Mouse (Mus musculus) lung, embryonic 14.5 days (tissue): ENCODE results near the gene Eif5b. TPM values are rescaled to one million over a fixed set of nuclear protein-coding genes. Genes with fewer than 3 reads are reported as not detected.

Experiments
- ATAC-seq: fragments of 200-750 bp; cut with Nextera tagmentation; 2 replicates; pipeline ENCODE4 v1.8.0; 2017; ENCODE audit warnings: mild to moderate bottlenecking, moderate TSS enrichment, moderate library complexity; ENCODE audit not compliant: insufficient read depth
- DNase-seq: peaks from one replicate; pipeline ENCODE4 v3.0.0-alpha.2; 2015
- H3K27ac ChIP-seq: fragments of 300-500 bp; sonication (generic); 2 replicates; pipeline ENCODE4 v1.5.1; 2014; ENCODE audit warnings: low read depth, mild to moderate bottlenecking, moderate library complexity
- H3K27me3 ChIP-seq: fragments of 300-500 bp; sonication (generic); 2 replicates; pipeline ENCODE4 v1.6.1; 2014; ENCODE audit warnings: low read length, control low read depth; ENCODE audit not compliant: insufficient read depth
- H3K36me3 ChIP-seq: fragments of 300-500 bp; sonication (generic); 2 replicates; pipeline ENCODE4 v1.6.1; 2014; ENCODE audit warnings: control low read depth; ENCODE audit not compliant: insufficient read depth
- H3K4me1 ChIP-seq: fragments of 300-500 bp; sonication (generic); 2 replicates; pipeline ENCODE4 v1.6.1; 2014; ENCODE audit warnings: antibody characterized with exemption, control low read depth; ENCODE audit not compliant: insufficient read depth
- H3K4me2 ChIP-seq: fragments of 300-500 bp; sonication (generic); 2 replicates; pipeline ENCODE4 v1.6.1; 2014; ENCODE audit warnings: mild to moderate bottlenecking
- H3K4me3 ChIP-seq: fragments of 300-500 bp; sonication (generic); 2 replicates; pipeline ENCODE4 v1.5.1; 2014; ENCODE audit warnings: low read depth, low read length
- H3K9ac ChIP-seq: fragments of 300-500 bp; sonication (generic); 2 replicates; pipeline ENCODE4 v1.6.1; 2014
- H3K9me3 ChIP-seq: fragments of 300-500 bp; sonication (generic); 2 replicates; pipeline ENCODE4 v1.6.1; 2016; ENCODE audit warnings: low read depth, low read length, control low read depth
- CTCF ChIP-seq: IDR thresholded peaks from 2 replicates; pipeline ENCODE4 v1.5.1; 2016; ENCODE audit warnings: antibody characterized with exemption, low read depth
- WGBS: fragments of 180-500 bp; shearing (Covaris S2); extraction: QIAGEN DNeasy Blood & Tissue Kit; methylation state at CpG from one replicate; pipeline ENCODE4 v1.1.7; 2014; 5-methylcytosine and 5-hydroxymethylcytosine counted together
- polyA plus RNA-seq: library from polyadenylated mRNA; unstranded; fragments of >200 nt; fragmentation: Nextera tagmentation; extraction: Ambion mirVana; gene quantifications from 2 replicates; pipeline ENCODE4 v1.2.1, GENCODE M21; 2014

Gene Eif5b
- polyA plus RNA-seq, 1 experiment from 2014 or later: 25.8 TPM

DNA sequence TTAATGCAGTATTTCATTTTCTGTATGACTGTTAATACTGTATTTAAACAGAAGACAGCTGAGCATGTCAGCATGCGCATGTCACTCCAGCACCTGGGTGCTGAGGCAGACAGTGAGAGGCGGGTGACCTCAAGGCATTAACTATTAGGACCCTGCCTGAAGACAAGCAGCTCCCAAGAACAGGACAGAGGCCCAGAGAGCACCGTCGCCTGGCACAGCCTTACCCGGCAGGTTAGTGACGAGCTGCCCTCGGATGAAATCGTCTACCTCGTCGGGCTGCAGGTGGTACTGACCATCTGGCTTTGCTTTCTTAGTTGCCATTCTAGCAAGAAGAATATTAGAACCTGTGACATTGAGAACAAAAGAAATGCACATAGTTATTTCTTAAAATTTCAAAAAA is 69.5 kb downstream of the Eif5b start:
- ATAC-seq (no peak), DNase-seq (no peak)
- H3K4me3 ChIP-seq: no peak overlapping the region
- TF ChIP-seq CTCF: no peak
- no peak overlapping the region for H3K4me2 ChIP-seq
- H3K36me3 ChIP-seq: peaks cover 68% of the 10 kb centered on the region
- no peaks in the 10 kb centered on the region for H3K27me3 ChIP-seq
- H3K27ac ChIP-seq: no peak overlapping the region
- H3K9me3 ChIP-seq: no peaks in the 10 kb centered on the region
- no peak overlapping the region for H3K9ac ChIP-seq
- 92% methylated on average over 10 of the region's 10 CpGs for WGBS
- H3K4me1 ChIP-seq: no peaks in the 10 kb centered on the region

DNA sequence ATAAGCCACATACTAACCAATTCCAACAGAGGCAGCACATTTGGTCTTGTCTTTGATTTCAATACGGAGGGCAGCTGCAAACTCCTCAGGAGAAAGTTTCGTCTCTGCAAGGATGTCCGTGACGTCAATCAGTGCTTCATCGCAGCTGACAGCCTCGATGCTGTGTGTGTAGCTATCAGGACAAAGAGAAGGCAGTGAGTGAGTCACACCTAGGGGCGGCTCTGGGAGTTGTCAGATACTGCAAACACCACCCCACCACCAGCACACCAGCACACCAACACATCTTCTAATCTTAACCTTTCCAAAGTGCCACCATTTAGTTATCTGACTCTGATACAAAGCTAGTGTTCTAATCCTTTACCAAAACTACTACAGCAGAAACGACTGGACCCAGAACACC is 73.5 kb downstream of the Eif5b start:
- Histone ChIP-seq H3K9me3 (no peaks in the 10 kb centered on the region), H3K9ac (no peak overlapping the region), H3K4me3 (no peak overlapping the region), H3K27ac (no peak overlapping the region), H3K27me3 (no peaks in the 10 kb centered on the region), H3K4me2 (no peak overlapping the region), H3K36me3 (peaks cover 67% of the 10 kb centered on the region), H3K4me1 (no peaks in the 10 kb centered on the region)
- DNase-seq (no peak), ATAC-seq (no peak)
- 68% methylated on average over 8 of the region's 8 CpGs for WGBS
- no peak for TF ChIP-seq CTCF

DNA sequence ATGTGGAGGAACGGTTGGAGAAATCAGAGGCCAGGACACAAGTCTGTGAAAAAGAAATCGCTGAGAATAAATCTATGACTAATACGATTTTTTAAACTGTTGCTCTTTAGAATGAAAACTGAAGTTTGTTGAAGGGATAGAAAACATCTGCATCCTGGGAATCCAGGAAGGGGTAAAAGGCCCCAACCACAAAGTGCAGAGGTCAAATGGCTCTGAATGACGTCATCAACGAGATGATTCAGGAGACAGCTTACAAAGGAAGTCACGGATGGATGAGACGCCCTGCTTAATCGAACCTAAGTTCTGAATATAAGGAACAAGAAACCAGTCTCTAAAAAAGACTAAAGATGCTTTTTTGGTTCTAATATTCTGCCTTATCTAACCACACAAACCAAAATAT is 83.5 kb downstream of the Eif5b start:
- ATAC-seq (no peak), DNase-seq (no peak)
- H3K36me3 ChIP-seq: peaks cover 42% of the 10 kb centered on the region

DNA sequence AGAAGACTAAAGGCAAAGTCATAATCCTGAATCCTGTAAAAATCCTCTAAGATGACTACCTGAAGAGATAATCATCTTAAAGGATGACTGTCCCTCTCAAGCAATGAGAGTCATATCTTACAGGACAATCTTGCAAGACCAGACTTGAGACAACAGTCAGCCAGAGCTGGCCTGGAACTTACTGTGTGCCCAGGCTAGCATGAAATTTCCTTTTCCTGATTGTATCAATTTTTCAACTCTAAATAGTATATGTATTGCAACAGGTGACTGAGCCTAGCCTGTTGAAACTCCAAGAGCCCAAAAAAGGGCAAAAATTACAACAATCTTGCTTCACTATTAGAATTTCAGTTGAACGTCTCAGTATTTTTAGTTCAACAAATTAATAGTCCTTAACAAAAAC is 105.4 kb downstream of the Eif5b start:
- Histone ChIP-seq H3K27me3 (no peaks in the 10 kb centered on the region), H3K4me2 (no peak overlapping the region), H3K4me3 (no peak overlapping the region), H3K36me3 (peaks cover 15% of the 10 kb centered on the region; the same call in 1 of the 2 replicates), H3K4me1 (no peaks in the 10 kb centered on the region), H3K9me3 (no peaks in the 10 kb centered on the region), H3K27ac (no peak overlapping the region), H3K9ac (no peak overlapping the region)
- TF ChIP-seq CTCF: no peak
- 55% methylated on average over 1 of the region's 1 CpGs for WGBS
- DNase-seq (no peak), ATAC-seq (no peak)

More for the DNA sequence above, 83.5 kb downstream of the Eif5b start:
- Histone ChIP-seq H3K27me3 (no peaks in the 10 kb centered on the region), H3K9ac (no peak overlapping the region), H3K4me1 (no peaks in the 10 kb centered on the region), H3K4me3 (no peak overlapping the region), H3K27ac (no peak overlapping the region), H3K9me3 (no peaks in the 10 kb centered on the region), H3K4me2 (no peak overlapping the region)
- 67% methylated on average over 8 of the region's 8 CpGs for WGBS
- TF ChIP-seq CTCF: no peak

DNA sequence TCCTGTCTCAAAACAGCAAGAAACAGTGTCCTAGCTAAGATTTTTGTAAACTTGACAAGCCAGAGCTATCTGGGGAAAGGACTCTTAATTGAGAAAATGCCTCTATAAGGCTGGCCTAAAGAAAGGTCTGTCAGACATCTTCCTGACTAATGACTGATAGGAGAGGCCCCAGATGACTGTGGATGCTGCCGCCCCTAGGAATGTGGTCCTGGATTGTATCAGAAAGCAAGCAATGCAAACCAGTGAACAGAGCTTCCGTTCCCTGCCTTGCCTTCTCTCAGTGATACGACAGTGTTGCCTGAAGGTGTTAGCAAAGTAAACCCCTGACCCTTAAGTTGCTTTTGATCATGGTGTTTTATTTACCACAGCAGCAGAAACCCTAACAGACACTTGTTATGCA is 106.0 kb downstream of the Eif5b start:
- WGBS: 35% methylated on average over 3 of the region's 3 CpGs
- Histone ChIP-seq H3K9ac (no peak overlapping the region), H3K36me3 (0 out of 2 replicates have a peak, but pooled peaks cover 12% of the 10 kb centered on the region), H3K4me3 (no peak overlapping the region), H3K9me3 (no peaks in the 10 kb centered on the region), H3K27me3 (no peaks in the 10 kb centered on the region), H3K27ac (no peak overlapping the region), H3K4me2 (no peak overlapping the region), H3K4me1 (no peaks in the 10 kb centered on the region)
- DNase-seq: no peak
- ATAC-seq: no peak
- no peak for TF ChIP-seq CTCF

Other genes starting within 250 kb of the Eif5b start
- 7.7 TPM in 2 replicates for gene Tsga10, start 131.6 kb upstream of the Eif5b start, polyA plus RNA-seq
- 7.2 and 9.4 TPM in 2 replicates for gene Lipt1, start 126.3 kb upstream of the Eif5b start, polyA plus RNA-seq
- 24.2 and 26.4 TPM in 2 replicates for gene Mitd1, start 107.6 kb upstream of the Eif5b start, polyA plus RNA-seq
- 247 and 261 TPM in 2 replicates for gene Mrpl30, start 107.5 kb upstream of the Eif5b start, polyA plus RNA-seq
- gene Lyg2, start 81.5 kb upstream of the Eif5b start, polyA plus RNA-seq: not detected in 2 replicates
- gene Lyg1, start 40.3 kb upstream of the Eif5b start, polyA plus RNA-seq: not detected in 2 replicates
- gene Txndc9, start 117 bp upstream of the Eif5b start, polyA plus RNA-seq: 127 and 153 TPM in 2 replicates
- gene Rev1, start 131.8 kb downstream of the Eif5b start, polyA plus RNA-seq: 27.3 and 32.3 TPM in 2 replicates